Mouse (Mus musculus) cerebellum, postnatal 14 days (tissue): ENCODE data around the gene Alg9.

Experiments used
- DNase-seq, 2 experiments: peaks; one replicate each; pipeline ENCODE4 v3.0.0; 2021; ENCODE audit warnings: mixed read lengths in 2 of 2

Alg9 gene

GRCm38 (mm10) chr9:50855133-50855766, 80.4 kb downstream of the Alg9 start:
- DNase-seq, result no peak

DNA sequence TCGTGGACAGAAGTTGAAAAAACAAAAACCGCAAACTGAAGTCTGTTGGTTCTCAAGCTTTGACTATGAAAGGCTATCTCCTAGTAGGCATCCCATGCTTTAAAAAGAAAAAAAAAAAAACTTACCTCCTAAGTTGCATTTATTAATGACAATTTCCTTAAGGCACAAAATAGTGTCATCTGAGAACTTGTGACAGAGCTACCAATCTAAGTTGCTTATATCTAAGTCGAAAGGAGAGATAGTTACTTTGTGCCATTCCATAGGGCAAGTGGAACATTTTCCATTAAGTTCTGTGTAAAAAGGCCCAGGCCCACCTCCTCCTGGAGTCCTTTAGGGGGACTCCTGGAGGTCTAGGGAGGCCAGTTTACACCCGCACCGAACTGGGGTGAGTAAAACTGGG, 81.0 kb downstream of the Alg9 start:
- DNase-seq, result no peak

GRCm38 (mm10) chr9:50856341-50857081, 81.7 kb downstream of the Alg9 start:
- DNase-seq, result peak; percentile 95 to 97

DNA sequence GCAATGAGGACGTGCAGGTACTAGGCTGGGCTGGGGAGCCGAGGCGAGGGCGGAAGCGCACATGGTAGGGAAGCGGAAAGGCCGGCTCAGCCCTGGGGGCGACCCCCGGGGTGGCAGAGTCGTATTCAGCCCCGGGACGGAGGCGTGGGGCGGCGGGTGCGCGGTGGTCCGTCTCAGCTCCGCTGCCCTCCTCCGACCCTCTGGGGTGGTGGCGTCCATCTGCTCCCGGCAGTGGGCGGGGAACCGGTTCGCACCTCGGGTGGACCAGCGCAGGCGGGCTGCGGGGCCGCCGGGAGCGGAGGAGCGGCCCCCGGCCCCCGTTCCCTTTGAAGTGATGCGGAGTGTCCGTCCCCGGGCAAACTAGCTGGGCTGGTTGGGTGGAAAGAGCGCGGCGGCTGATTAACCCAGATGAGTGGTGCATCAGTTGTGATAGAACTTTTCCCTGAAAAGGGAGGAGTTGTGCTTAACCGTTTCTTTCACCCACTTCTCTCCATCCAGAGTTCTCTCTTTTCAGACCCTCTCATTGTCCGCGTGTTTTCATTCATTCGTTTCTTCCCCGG, 82.3 kb downstream of the Alg9 start:
- DNase-seq, result no peak

GRCm38 (mm10) chr9:50858681-50859080, 83.9 kb downstream of the Alg9 start:
- DNase-seq, result no peak

- DNase-seq, result peak; percentile 61 to 82
Measured at GRCm38 (mm10) chr9:50861119-50861839, 86.5 kb downstream of the Alg9 start.

GRCm38 (mm10) chr9:50863824-50864223, 89.0 kb downstream of the Alg9 start:
- no peak for DNase-seq

- DNase-seq, result no peak
Measured at GRCm38 (mm10) chr9:50864877-50865276, 90.1 kb downstream of the Alg9 start.

DNA sequence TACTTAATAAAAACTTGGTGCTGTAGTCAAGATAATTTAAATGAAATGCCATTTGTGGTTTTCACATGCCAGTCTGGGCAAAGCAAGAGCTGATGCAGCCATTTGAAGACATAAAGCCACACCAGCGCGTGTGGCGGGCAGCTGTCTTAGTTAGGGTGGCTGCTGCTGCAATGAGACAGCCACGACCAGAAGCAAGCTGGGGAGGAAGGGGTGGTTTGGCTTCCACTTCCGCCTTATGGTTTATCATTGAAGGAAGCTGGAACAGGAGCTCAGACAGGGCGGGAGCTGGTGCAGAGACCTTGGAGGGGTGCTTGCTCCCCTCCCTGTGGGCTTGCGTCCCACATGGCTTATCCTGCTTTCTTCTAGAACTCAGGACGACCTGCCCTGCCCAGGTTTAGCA, 91.0 kb downstream of the Alg9 start:
- DNase-seq, result no peak

- no peak for DNase-seq
Measured at GRCm38 (mm10) chr9:50867015-50867414, 92.2 kb downstream of the Alg9 start.

DNA sequence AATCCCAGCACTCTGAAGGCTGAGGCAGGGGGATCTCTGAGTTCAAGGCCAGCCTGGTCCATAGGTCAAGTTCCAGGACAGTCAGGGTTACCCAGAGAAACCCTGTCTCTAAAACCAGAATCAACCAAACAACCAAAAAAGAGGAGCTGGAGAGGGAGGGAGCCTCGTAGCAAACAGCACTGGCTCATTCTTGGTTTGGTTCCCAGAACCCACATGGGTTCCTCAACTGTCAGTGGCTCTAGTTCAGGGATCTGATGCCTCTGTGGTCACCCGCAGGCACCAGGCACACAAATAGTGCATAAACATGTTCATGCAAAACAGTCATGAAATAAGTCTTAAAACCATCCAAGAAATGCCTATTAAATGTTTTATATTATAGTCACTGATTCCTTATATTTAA, 93.4 kb downstream of the Alg9 start:
- DNase-seq, result peak; percentile 81 to 87

GRCm38 (mm10) chr9:50873210-50873609, 98.4 kb downstream of the Alg9 start:
- DNase-seq, result no peak

- DNase-seq, result peak in 1 of 2 experiments; percentile 42
Measured at GRCm38 (mm10) chr9:50874031-50874430, 99.2 kb downstream of the Alg9 start.

GRCm38 (mm10) chr9:50875470-50875869, 100.7 kb downstream of the Alg9 start:
- no peak for DNase-seq

GRCm38 (mm10) chr9:50876287-50876686, 101.5 kb downstream of the Alg9 start:
- peak in 1 of 2 experiments; percentile 16 for DNase-seq

- DNase-seq, result no peak
Measured at GRCm38 (mm10) chr9:50877431-50877830, 102.6 kb downstream of the Alg9 start.

DNA sequence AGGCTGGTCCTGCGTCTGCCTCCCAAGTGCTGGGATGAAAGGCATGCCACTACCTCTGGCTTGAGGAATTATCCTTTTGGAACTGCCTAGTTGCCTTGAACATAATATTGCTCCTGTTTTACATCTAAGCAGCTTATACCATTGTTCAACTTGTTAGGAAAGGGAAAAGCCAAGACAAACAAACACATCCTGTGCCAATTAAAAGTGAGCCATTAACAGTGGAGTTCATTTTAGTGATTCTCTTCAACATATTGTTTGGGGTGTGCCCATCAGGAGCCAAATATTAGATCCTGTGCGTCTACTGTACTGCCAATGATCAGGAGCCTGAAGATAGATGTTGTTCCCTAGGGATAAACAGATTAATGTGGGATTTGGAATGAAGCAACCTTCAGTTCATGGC, 107.4 kb downstream of the Alg9 start:
- no peak for DNase-seq

DNA sequence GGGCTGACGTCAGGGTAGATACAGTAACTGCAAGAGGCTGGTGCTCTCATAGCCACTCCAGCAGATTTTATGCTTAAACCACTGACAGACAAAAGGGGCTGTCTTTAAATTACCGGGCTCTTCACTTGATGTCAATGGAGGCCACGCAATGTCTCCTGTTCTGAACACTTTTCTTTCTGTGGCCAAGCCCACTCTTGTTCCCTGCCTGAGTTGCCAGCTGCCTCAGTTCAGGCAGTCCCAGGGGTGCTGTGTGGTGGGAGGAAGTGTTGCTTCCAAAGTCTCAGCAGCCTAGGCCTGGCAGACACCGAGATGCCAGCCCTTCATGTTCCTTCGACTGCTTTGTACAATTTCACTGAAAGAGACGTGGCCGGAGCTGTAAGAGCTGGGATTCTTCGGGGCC, 109.3 kb downstream of the Alg9 start:
- DNase-seq, result peak in 1 of 2 experiments; percentile 38

GRCm38 (mm10) chr9:50884741-50885599, 110.2 kb downstream of the Alg9 start:
- peak in 1 of 2 experiments; percentile 26 for DNase-seq

DNA sequence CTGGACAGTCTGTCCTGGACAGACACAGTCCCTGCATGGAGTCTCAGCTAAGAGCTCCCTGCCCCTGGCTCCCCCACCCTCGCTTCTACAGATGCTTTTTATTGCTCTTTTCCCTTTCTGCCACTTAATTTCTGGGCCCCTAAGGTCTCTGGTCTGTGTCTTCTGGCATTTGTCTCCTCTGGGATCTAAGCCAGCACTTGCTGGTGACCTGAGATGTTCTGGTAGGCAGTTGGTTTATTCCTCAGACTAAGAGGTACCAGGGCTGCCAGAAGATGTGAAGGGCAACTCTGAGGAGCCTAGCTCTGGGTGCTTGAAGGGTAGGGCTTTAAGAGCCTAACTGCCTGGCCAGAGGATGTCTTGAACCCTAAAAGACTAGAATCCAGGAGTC, 110.8 kb downstream of the Alg9 start:
- peak; percentile 58 to 62 for DNase-seq

- no peak for DNase-seq
Measured at GRCm38 (mm10) chr9:50886870-50887269, 112.1 kb downstream of the Alg9 start.

GRCm38 (mm10) chr9:50887351-50887750, 112.5 kb downstream of the Alg9 start:
- peak in 1 of 2 experiments; percentile 34 for DNase-seq
